Mouse (Mus musculus) midbrain, postnatal 0 days (tissue): ENCODE measurements at regions not wholly inside any gene's neighbourhood (a gene's known extent, or its start where the extent isn't known, plus 50 kb on each side); places are given as distances from the start of the nearest gene placed in this dataset.
A peak's percentile ranks its signal among the peaks of the same experiment; 100 is the strongest.

Source experiments
- ATAC-seq: fragments of 200-750 bp; cut with Nextera tagmentation; 2 replicates; pipeline ENCODE4 v1.8.0; 2017; ENCODE audit warnings: moderate number of reproducible peaks, mild to moderate bottlenecking, moderate TSS enrichment, moderate library complexity; ENCODE audit not compliant: low FRiP score
- DNase-seq: peaks from one replicate; pipeline ENCODE4 v3.0.0-alpha.2; 2015; ENCODE audit warnings: low spot score
- H3K27ac ChIP-seq: fragments of 300-500 bp; sonication (generic); 2 replicates; pipeline ENCODE4 v1.5.1; 2014; ENCODE audit warnings: low read depth, mild to moderate bottlenecking, low read length, mixed read lengths
- H3K27me3 ChIP-seq: fragments of 300-500 bp; sonication (generic); 2 replicates; pipeline ENCODE4 v1.6.1; 2014; ENCODE audit warnings: low read length, control low read depth, mixed read lengths; ENCODE audit not compliant: insufficient read depth
- H3K36me3 ChIP-seq: fragments of 300-500 bp; sonication (generic); 2 replicates; pipeline ENCODE4 v1.6.1; 2014; ENCODE audit warnings: low read length, control low read depth, mixed read lengths; ENCODE audit not compliant: insufficient read depth
- H3K4me1 ChIP-seq: fragments of 300-500 bp; sonication (generic); 2 replicates; pipeline ENCODE4 v1.6.1; 2014; ENCODE audit warnings: mild to moderate bottlenecking, control low read depth, antibody characterized with exemption, low read length, mixed read lengths; ENCODE audit not compliant: insufficient read depth
- H3K4me2 ChIP-seq: fragments of 300-500 bp; sonication (generic); 2 replicates; pipeline ENCODE4 v1.6.1; 2014; ENCODE audit warnings: low read depth, mild to moderate bottlenecking, low read length, mixed read lengths; ENCODE audit not compliant: poor library complexity, severe bottlenecking
- H3K4me3 ChIP-seq: fragments of 300-500 bp; sonication (generic); 2 replicates; pipeline ENCODE4 v1.5.1; 2014; ENCODE audit warnings: low read depth, mild to moderate bottlenecking, low read length, moderate library complexity
- H3K9ac ChIP-seq: fragments of 300-500 bp; sonication (generic); replicated peaks from 2 replicates; pipeline ENCODE4 v1.6.1; 2014; ENCODE audit warnings: mild to moderate bottlenecking, low read length, moderate library complexity, mixed read lengths; ENCODE audit not compliant: poor library complexity, severe bottlenecking
- H3K9me3 ChIP-seq: fragments of 300-500 bp; sonication (generic); 2 replicates; pipeline ENCODE4 v1.6.1; 2016; ENCODE audit warnings: low read length, control low read depth
- CTCF ChIP-seq: IDR thresholded peaks from 2 replicates; pipeline ENCODE4 v1.5.1; 2016; ENCODE audit warnings: antibody characterized with exemption, mild to moderate bottlenecking
- WGBS: fragments of 180-500 bp; shearing (Covaris S2); extraction: QIAGEN DNeasy Blood & Tissue Kit; methylation state at CpG from one replicate; pipeline ENCODE4 v1.1.7; 2014; 5-methylcytosine and 5-hydroxymethylcytosine counted together

GRCm38 (mm10) chr5:136623791-136624190 is 56.5 kb upstream of the Cux1 start:
- WGBS: 73% methylated on average over 6 of the region's 6 CpGs

GRCm38 (mm10) chr5:136625176-136625991 is 58.1 kb upstream of the Cux1 start:
- WGBS: 71% methylated on average over 13 of the region's 13 CpGs
- no peak for TF ChIP-seq CTCF

More at GRCm38 (mm10) chr5:136623791-136624190, 56.5 kb upstream of the Cux1 start:
- Histone ChIP-seq H3K36me3 (no peaks in the 10 kb centered on the region), H3K4me3 (no peak overlapping the region), H3K9me3 (no peaks in the 10 kb centered on the region), H3K27me3 (peaks cover 6% of the 10 kb centered on the region; the same call in 1 of the 2 replicates), H3K9ac (no peak overlapping the region), H3K4me1 (peaks cover 7% of the 10 kb centered on the region; the same call in 1 of the 2 replicates), H3K4me2 (no peak overlapping the region), H3K27ac (no peak overlapping the region)
- no peak for DNase-seq
- no peak for ATAC-seq
- TF ChIP-seq CTCF: no peak

GRCm38 (mm10) chr5:136626142-136626771 is 59.0 kb upstream of the Cux1 start:
- 57% methylated on average over 4 of the region's 4 CpGs for WGBS
- no peak for TF ChIP-seq CTCF

More at GRCm38 (mm10) chr5:136625176-136625991, 58.1 kb upstream of the Cux1 start:
- H3K9me3 ChIP-seq: no peaks in the 10 kb centered on the region
- ATAC-seq (no peak), DNase-seq (no peak)
- peaks cover 7% of the 10 kb centered on the region; the same call in 1 of the 2 replicates for H3K4me1 ChIP-seq
- H3K27ac ChIP-seq: no peak overlapping the region
- H3K36me3 ChIP-seq: no peaks in the 10 kb centered on the region
- H3K9ac ChIP-seq: no peak overlapping the region
- no peak overlapping the region for H3K4me3 ChIP-seq
- no peak overlapping the region for H3K4me2 ChIP-seq
- no peaks in the 10 kb centered on the region for H3K27me3 ChIP-seq

GRCm38 (mm10) chr5:136626891-136627290 is 59.6 kb upstream of the Cux1 start:
- Histone ChIP-seq H3K27ac (no peak overlapping the region), H3K4me1 (peaks cover 7% of the 10 kb centered on the region; the same call in 1 of the 2 replicates), H3K9me3 (no peaks in the 10 kb centered on the region), H3K27me3 (no peaks in the 10 kb centered on the region), H3K4me3 (no peak overlapping the region), H3K4me2 (no peak overlapping the region), H3K9ac (no peak overlapping the region), H3K36me3 (no peaks in the 10 kb centered on the region)
- TF ChIP-seq CTCF: no peak
- DNase-seq (no peak), ATAC-seq (no peak)
- 67% methylated on average over 2 of the region's 2 CpGs for WGBS

More at GRCm38 (mm10) chr5:136626142-136626771, 59.0 kb upstream of the Cux1 start:
- DNase-seq (no peak), ATAC-seq (no peak)
- Histone ChIP-seq H3K27ac (no peak overlapping the region), H3K9ac (no peak overlapping the region), H3K4me2 (no peak overlapping the region), H3K4me3 (no peak overlapping the region), H3K36me3 (no peaks in the 10 kb centered on the region), H3K4me1 (peaks cover 7% of the 10 kb centered on the region; the same call in 1 of the 2 replicates), H3K9me3 (no peaks in the 10 kb centered on the region), H3K27me3 (no peaks in the 10 kb centered on the region)

GRCm38 (mm10) chr5:136627671-136628292 is 60.5 kb upstream of the Cux1 start:
- Histone ChIP-seq H3K4me1 (peaks cover 3% of the 10 kb centered on the region; the same call in 1 of the 2 replicates), H3K27ac (no peak overlapping the region; the same call in 1 of the 2 replicates), H3K36me3 (no peaks in the 10 kb centered on the region), H3K27me3 (no peaks in the 10 kb centered on the region), H3K9me3 (no peaks in the 10 kb centered on the region), H3K9ac (no peak overlapping the region), H3K4me2 (no peak overlapping the region), H3K4me3 (no peak overlapping the region)
- WGBS: 74% methylated on average over 11 of the region's 11 CpGs
- ATAC-seq: 0 out of 2 replicates have a peak, but pooled peaks have one; percentile 41
- TF ChIP-seq CTCF: no peak
- peak; percentile 76 for DNase-seq
